Mouse (Mus musculus) CD8-positive naive resting alpha-beta T cell, adult 2 months (primary cell): Measurements from ENCODE around the gene Yif1a.
A peak's percentile ranks its signal among the peaks of the same experiment; 100 is the strongest.

ENCODE experiments used
- DNase-seq, 2 experiments: peaks; one replicate each; pipeline ENCODE4 v3.0.0; 2022; ENCODE audit warnings: low read depth in 2 of 2, low spot score in 2 of 2

Yif1a gene

DNA sequence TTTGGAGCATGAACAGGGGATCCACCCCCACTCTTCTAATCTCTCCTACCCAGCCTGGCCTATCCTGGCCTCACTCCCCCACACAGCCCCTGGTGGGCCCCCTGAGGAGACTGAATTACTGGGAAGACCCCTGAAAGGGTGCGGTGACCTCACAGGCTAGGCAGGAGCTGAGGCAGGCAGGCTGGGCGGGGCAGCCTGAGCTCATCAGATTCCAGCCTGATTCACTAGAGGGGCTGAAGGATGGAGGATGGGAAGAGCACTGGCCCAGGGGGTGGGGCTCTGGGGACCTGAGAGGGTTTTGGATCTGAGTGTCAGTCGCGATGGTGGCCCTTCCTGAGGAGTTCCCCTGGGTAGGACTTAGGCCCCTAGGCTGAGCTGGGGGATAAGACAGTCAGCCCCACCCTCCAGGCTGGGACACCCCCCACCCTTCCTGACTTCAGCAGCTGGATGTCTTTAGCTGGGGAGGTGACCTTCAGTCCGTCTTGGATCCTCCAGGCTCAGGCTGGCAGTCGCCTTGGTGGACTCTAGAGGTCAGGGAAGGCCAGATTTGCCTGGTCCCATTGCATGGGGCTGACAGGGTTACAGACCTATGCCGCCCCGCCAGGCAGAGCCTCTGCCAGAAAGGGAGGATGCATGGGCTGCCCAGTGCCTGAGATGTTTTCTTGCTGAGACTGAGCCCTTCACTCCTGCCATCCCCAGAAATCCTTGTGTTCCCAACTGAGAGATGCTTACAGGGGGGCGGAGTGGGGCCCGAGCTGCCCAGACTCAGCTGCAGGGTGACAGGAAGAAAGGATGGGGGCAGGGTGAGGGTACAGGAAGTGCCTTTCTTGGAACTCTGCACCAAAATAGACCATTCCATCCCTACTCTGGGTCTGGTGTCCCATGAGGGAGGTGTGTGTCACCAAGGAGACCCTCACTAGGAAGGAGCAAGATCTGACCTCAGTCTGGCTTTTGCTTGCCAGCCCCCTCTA lies 29.3 kb upstream of the Yif1a start:
- DNase-seq = no peak

DNA sequence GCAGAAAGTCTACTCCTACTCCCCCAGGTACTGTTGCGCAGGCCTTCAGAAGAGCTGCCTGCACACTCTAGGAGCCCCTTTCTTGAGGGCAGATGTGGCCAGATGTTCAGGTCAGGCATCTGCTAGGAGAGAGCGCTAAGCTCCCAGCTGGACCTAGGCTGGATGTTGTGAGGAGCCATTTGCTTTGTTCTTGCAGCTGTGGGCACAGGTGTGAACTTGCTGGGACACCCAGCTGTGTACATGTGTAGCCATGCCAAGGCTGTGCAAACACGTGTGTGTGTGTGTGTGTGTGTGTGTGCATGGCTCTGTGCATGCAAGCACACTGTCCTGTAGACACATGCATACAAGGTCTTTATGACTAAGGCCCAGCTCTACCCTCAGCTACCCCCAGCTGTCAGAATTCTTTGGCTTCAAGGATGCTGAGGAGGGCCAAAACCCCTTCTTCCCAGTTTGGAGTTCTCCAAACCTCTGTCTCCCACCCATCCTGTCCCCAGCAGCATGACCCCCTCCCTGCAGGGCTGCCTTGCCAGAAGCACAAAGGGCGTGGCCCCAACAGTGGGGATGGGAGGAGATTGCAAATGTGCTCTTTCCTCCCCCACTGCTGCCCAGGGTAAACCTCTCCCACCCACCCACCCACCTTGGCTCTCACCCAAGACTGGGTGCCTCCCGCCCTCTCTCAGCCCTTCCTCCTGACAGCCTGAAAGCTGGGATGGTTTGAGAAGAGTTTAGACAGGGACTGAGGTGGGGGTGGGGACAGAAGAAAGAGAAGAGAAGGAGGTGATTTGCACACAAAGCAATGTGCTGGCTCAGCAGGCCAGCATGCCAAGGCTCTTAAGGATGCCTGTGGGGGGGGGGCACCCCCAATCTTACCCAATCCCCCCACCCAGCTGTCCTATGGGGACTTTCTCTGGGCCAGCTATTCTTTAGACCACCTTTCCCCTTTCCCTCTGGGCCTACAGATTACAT lies 27.7 kb upstream of the Yif1a start:
- DNase-seq = no peak

DNA sequence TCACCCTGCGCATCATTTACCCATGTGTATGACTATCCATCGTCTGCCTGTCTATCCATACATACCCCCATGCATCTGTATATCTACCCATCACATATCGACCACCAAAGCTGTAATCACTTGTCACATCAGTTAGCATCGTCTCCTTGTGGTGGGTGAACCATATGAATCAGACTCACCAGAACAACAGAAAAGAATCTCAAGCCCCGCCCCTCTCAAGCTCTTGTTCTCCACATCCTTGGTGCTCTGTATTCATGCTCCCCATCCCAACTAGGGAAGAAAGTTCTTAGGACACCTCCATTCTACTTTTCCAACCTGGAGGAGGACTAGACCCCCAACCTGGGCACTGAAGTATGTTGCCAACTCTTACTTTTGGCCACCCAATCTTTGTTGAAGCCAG lies 26.3 kb upstream of the Yif1a start:
- DNase-seq = no peak

DNA sequence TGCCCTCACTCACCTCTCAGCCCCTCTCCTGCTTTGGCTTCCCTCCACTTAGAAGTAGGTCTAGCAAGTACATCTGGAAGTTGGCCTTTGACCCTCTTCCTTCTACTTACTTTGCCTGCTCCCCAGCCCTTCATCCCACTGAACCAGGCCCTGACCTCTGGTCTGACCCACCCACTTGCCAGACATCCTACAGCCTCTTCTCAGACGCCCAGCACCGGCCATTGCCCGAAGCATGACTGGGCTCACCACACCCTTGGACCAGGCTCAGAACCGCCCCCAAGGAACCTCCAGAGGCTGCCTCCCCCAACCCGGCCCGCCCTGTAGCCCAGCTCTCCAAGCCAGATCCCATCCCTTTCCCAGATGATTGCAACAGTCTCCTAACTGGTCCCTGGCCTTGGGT lies 25.9 kb upstream of the Yif1a start:
- DNase-seq = no peak

DNA sequence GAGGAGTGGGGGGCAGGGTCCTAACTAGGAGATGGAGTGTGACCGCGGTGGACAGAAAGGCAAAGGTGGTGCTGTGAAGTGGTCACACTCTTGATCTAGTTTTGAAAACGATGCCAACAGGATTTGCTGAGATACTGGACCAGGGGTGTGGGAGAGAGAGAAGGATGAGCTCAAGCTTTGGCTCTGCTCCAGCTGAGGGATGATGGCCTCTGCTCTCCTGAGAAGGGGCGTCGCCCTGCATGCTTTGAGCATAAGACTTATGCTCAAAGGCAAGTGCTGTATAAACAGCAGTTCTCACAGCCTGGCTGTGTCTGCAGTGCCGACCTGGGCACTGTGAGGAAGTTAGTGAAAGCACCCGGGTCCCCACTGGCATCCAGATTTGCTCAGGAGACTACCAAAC lies 23.2 kb upstream of the Yif1a start:
- no peak for DNase-seq

DNA sequence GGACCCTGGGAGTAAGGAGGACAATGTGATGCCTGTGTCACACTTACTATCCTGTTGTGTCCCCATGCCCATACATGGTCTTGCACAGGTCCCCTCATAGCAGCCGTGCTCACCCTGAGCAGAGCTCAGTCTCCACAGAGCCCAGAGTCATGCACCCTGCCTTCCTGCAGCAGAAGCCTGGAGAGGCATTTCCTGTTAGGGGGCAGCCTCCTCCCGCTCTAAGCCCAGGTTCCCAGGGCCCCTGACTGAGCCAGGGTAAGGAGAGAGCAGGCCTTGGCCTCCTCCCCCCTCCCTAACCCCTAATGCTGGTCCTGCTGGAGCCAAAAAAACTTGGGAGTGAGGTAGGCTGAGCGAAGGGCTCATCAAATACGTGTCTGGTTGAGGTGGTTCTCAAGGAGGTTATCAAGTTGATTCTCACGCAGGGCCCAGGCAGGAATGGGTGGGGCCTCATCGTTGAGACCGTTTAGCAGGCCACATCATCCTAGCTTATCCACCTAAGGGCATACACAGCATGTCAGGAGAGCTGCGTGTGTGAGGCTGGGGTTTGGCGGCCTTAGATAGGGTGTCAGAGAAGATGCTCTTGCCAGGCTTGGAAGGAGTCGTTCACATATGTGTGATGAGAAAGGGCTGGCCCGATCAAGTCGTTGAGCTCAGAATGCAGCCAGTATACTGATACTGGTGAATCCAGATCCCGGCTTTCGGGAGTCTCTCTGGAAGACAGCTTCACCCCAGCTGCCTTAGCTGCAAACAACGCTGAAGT lies 21.1 kb upstream of the Yif1a start:
- no peak for DNase-seq

DNA sequence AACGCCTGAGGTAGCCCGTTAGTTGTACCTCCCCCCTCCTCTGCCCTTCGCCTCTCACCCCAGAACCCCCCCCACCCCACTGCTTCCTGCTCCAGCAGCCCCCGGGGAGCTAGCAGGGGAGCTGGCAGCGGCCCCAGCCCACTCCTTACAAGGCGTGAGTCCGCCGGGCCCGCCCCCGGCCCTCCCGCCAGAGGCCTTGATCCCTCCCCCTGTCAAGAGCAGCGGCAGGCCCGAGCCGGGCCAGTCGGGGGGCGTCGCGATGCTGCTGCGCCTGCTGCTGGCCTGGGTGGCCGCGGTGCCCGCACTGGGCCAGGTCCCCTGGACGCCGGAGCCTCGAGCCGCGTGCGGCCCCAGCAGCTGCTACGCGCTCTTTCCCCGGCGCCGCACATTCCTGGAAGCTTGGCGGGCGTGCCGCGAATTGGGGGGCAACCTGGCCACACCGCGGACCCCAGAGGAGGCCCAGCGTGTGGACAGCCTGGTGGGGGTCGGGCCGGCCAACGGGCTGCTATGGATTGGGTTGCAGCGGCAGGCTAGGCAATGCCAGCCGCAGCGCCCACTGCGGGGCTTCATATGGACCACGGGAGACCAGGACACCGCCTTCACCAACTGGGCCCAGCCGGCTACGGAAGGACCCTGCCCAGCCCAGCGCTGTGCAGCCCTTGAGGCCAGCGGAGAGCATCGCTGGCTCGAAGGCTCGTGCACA lies 20.3 kb upstream of the Yif1a start, which contains the start of gene Cd248:
Gene Cd248 (plus strand): TSS at position 212 of the 703 bp plus-strand sequence.
- DNase-seq = no peak

DNA sequence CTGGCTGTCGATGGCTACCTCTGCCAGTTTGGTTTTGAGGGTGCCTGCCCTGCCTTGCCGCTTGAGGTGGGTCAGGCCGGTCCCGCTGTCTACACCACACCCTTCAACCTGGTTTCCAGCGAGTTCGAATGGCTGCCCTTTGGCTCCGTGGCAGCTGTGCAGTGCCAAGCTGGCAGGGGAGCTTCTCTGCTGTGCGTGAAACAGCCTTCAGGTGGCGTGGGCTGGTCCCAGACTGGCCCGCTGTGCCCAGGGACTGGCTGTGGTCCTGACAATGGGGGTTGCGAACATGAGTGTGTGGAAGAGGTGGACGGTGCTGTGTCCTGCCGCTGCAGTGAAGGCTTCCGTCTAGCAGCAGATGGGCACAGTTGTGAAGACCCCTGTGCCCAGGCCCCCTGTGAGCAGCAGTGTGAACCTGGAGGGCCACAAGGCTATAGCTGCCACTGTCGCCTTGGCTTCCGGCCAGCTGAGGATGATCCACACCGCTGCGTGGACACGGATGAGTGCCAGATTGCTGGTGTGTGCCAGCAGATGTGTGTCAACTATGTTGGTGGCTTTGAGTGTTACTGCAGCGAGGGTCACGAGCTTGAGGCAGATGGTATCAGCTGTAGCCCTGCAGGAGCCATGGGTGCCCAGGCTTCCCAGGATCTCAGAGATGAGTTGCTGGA lies 19.6 kb upstream of the Yif1a start:
- no peak for DNase-seq

DNA sequence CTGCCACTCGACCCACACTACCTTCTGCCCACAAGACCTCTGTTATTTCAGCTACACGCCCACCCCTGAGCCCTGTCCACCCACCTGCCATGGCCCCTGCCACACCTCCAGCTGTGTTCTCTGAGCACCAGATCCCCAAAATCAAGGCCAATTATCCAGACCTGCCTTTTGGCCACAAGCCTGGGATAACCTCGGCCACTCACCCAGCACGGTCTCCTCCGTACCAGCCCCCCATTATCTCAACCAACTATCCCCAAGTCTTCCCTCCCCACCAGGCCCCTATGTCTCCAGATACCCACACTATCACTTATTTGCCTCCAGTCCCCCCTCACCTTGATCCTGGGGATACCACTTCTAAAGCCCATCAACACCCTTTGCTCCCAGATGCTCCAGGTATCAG lies 18.9 kb upstream of the Yif1a start:
- no peak for DNase-seq

DNA sequence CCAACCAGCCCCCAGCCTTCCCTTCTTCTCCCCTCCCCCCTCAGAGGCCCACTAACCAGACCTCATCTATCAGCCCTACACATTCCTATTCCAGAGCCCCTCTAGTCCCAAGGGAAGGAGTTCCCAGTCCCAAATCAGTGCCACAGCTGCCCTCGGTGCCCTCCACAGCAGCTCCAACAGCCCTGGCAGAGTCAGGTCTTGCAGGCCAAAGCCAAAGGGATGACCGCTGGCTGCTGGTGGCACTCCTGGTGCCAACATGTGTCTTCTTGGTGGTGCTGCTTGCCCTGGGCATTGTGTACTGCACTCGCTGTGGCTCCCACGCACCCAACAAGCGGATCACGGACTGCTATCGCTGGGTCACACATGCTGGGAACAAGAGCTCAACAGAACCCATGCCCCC lies 18.4 kb upstream of the Yif1a start:
- no peak for DNase-seq

DNA sequence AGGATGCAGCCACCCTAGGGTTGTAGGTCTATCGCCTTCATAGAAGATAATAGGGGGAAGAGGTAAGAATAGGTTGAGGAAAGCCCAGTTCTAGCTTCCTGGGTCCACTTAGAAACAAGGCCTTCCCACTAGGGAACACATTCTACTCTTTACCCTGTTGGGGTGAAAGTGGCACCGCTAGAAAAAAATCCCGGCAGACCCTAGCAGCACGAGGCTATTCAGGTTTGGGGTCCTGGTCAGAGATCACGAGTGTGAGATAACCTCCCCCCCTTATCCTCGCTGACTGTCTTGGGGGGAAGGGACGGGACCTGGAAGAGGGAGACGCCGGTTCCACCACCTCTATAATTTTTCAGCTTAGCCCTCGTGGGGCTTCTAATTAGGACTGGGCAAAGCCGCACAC lies 17.3 kb upstream of the Yif1a start:
- no peak for DNase-seq

DNA sequence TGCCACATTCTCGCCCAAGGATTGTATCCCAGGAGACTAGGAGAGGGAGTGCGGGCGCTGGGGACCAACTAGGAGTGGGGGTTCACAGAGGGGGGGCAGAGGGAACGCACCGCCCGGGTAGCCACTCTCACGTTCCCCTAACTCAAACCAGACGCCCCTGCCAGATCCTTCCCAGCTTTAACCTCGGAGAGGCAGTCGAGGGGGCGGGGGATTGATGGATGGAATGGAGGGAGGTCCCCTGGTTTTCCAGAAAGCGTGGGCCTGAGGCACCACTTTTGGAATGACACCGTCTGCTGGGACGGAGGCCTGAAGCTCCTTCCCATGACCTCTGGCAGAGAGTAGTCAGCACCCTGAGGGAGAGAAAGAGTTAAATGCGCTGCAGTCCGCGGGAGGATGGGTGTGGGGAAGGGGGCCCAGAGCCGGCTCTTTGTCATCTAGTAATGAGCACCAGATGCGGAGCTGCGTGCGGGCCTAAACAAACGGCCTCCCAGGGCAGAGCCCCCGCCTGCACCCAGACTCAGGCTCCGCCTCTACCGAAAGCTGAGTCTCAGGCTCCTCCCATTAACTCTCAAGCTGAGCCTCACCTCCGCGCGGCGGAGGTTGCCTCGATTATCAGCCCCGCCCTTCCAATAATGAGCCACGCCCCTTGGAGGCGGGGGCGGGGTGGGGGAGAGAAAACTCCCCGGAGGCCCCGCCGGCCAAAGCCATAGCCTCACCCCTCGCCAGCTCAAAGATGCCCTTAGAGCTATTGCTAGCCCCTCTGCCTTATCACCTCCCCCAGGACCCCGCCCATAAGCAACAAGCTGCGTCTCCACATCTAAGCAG lies 16.6 kb upstream of the Yif1a start:
- peak in 1 of 2 experiments; percentile 31 for DNase-seq

DNA sequence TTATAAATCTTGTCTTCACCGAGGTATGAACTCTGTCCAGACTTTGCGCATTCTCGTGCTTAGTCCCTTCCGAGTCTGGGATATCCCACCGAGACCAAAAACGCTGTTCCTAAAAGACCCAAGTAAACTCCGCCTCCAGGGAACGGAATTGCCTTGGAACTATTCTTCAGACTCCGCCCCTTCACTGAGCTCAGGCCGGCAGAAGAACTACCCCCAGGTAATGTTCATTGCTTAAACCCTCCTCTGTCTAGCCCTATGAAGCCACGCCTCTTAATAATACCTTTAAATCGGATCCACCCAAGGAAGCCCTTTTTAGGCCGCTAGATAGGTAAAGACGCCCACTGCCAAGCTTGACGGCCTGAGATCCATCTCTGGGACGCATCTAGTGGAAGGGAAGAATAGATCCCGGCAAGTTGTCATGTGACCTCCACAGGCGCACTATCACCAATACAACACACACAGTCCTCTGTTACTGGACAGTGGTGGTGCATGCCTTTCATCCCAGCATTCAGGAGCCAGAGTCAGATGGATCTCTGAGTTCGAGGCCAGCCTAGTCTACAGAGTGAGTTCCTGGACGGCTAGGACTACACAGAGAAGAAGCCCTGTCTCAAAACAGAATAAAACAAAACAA lies 15.8 kb upstream of the Yif1a start:
- no peak for DNase-seq

DNA sequence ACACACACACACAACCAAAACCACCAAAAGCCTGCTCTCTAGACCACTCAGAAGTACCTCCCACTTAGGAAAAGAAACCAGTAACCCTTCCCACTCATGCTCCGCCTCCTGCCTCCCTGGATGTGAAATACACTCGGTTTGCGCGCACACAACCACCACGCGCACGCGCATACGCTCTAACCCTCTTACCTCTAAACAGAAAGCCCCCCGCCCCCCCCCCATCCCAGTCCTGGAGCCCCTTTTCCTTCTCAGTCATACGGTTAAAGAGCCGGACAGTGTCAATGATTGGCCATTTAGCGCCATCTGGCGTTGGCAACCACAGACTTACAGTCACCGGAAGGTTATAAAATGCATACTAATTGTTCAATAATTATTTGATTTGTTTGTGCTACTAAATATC lies 15.3 kb upstream of the Yif1a start:
- DNase-seq = peak in 1 of 2 experiments; percentile 35

DNA sequence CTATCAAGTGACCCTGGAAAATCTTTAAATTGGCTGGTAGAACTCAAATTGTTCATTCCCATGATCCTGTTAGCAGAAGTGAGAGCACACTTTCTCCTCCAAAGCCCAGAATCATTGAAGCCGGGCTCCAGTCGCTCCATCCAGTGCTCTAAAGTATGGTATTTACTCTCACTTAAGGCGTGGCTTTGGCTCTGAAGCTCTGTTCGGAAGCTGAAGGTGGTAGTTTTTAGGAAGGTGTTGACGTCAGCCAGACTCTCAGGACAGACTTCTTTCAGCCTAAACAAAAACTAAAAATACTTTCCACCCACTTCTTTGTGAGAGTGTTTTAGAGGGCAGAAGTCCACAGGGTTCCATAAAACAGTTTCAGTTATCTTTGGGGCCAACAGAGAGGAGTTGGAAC lies 14.8 kb upstream of the Yif1a start:
- DNase-seq = no peak

DNA sequence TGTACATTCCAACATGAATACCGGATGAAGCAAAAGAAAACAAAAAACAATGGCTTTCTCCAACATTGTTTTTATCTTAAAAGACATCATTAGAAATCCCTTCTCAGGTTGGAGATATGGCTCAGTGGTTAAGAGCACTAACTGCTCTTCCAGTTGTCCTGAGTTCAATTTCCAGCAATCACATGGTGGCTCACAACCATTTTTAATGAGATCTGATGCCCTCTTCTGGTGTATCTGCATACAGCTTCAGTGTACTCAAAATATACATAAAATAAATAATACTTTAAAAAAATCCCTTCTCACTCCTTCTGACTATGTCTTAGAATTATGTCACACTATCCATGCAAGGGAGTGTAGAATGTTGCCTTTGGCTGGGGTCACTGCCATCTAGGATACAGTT lies 9.1 kb upstream of the Yif1a start:
- DNase-seq = no peak

DNA sequence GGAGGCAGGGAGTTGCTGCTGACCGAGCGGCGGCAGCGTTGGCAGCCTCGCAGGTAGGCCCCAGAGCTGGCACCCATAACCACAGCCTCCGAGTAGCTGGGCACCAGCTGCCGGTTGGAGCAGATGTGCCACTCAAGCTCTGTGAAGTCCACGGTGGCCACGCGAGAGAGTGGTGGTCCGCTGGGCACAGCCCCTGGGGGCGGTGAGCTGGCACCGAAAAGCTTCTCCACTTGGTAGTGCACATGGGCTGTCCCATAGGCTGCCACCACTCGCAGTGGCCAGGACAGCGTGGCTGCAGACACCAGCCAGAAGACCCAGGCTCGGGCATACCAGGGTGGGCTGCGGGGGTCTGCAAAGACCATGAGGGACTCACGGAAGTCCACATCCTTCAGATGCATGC lies 6.3 kb upstream of the Yif1a start:
- DNase-seq = no peak

DNA sequence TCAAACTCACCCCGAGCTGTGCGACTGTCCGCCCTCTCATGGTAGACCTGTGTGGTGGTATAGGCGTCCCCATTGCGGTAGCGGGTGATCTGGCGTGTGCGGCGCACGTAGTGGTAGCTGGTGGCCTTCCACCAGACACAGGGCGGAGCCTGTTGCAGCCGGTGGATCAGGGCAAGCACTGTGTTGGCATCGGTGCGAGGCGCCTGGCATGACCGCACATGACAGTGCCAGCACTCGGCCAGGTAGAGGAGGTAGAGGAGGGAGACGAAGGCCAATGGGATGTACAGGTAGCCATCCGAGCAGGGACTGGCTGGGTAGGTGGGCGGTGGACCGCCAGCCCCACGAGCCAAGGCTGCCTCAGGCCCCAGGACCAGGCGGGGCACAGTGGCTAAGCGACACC lies 5.7 kb upstream of the Yif1a start:
- no peak for DNase-seq
